Mouse (Mus musculus) CH12.LX (cell line): Measurements from ENCODE around the gene Gm4788. TPM values are rescaled to one million over a fixed set of nuclear protein-coding genes. Genes with fewer than 3 reads are reported as not detected.
"Not testable (repeated sequence)": the region's sequence is repeated elsewhere in the genome, so short reads cannot be mapped to it uniquely, and the experiment has no call there.

Experiments used
- DNase-seq: peaks from one replicate; pipeline ENCODE4 v3.0.0-alpha.2; 2013; ENCODE audit errors: extremely low read depth
- H3K27ac ChIP-seq: 2 replicates; pipeline ENCODE4 v1.5.1; 2012; ENCODE audit warnings: low read depth, mild to moderate bottlenecking, control low read depth, moderate library complexity; ENCODE audit not compliant: insufficient read depth
- H3K27me3 ChIP-seq: replicated peaks from 2 replicates; pipeline ENCODE3; 2012; ENCODE audit warnings: inconsistent platforms
- H3K36me3 ChIP-seq, 2 experiments: replicated peaks in 1 of 2; 2 replicates each; pipeline versions ENCODE3 to v1.6.1; 2012; ENCODE audit warnings: inconsistent platforms in 1 of 2, low read length in 1 of 2, mild to moderate bottlenecking in 1 of 2, mixed read lengths in 1 of 2, moderate library complexity in 1 of 2; ENCODE audit not compliant: control insufficient read depth in 1 of 2, insufficient read depth in 1 of 2
- H3K4me1 ChIP-seq, 2 experiments: 2 replicates each; pipeline ENCODE4 v1.6.1; 2012; ENCODE audit warnings: inconsistent platforms in 1 of 2, moderate library complexity in 1 of 2; ENCODE audit not compliant: insufficient read depth in 2 of 2, control insufficient read depth in 1 of 2
- H3K4me2 ChIP-seq: 2 replicates; pipeline ENCODE4 v1.6.1; 2012; ENCODE audit warnings: low read depth, mild to moderate bottlenecking, control low read depth; ENCODE audit not compliant: poor library complexity, insufficient read depth, severe bottlenecking
- H3K4me3 ChIP-seq, 3 experiments: fragments of 150-350 bp in 1 of 3; sonication (generic) in 1 of 3; replicated peaks in 1 of 3; 2 replicates each; pipeline versions ENCODE3 to v1.5.1; 2011 to 2012; ENCODE audit warnings: low read depth in 2 of 3, low read length in 2 of 3, mild to moderate bottlenecking in 2 of 3, moderate library complexity in 2 of 3, control low read depth in 1 of 3, improper control_type of control experiment in 1 of 3, inconsistent platforms in 1 of 3, mixed read lengths in 1 of 3; ENCODE audit not compliant: poor library complexity in 1 of 3
- H3K79me2 ChIP-seq: replicated peaks from 2 replicates; pipeline ENCODE4 v1.6.1; 2012; ENCODE audit warnings: mild to moderate bottlenecking, moderate library complexity; ENCODE audit not compliant: control insufficient read depth, poor library complexity, insufficient read depth, severe bottlenecking; ENCODE audit errors: extremely low read depth
- H3K9ac ChIP-seq: 2 replicates; pipeline ENCODE4 v1.6.1; 2012; ENCODE audit warnings: low read depth, mild to moderate bottlenecking, control low read depth, moderate library complexity; ENCODE audit not compliant: insufficient read depth
- H3K9me3 ChIP-seq: replicated peaks from 2 replicates; pipeline ENCODE3; 2012; ENCODE audit warnings: low read length, inconsistent platforms, mixed read lengths
- dilution Hi-C: fragments of 300-500 bp; cut with MboI; formaldehyde crosslinking; loops from 2 replicates; pipeline ENCODE4 v1.14.3; 2020; ENCODE audit warnings: low sequenced_read_pairs; ENCODE audit not compliant: extremely low pct_unique_long_range_greater_than_20kb, extremely low pct_ligation_motif_present
- in situ Hi-C: fragments of 300-500 bp; cut with MboI; formaldehyde crosslinking; loops from 3 replicates; pipeline ENCODE4 v1.14.3; 2019; ENCODE audit warnings: low sequenced_read_pairs, low pct_ligation_motif_present, low pct_unique_long_range_greater_than_20kb, mixed read lengths
- polyA plus RNA-seq: library from polyadenylated mRNA; unstranded; fragments of >175 nt; gene quantifications from 2 replicates; pipeline ENCODE4 v1.2.1, GENCODE M21; 2012; ENCODE audit warnings: low read depth; ENCODE audit not compliant: insufficient read length
- total RNA-seq, 2 experiments: library from RNA; depleted of rRNA; stranded (reverse); fragments of 300-350 nt in 1 of 2; fragments of >200 nt in 1 of 2; gene quantifications; 2 replicates each; pipeline ENCODE4 v1.2.3; 2012 to 2014

The Gm4788 gene
- total and polyA plus RNA-seq, 3 experiments = not detected

GRCm38 (mm10) chr1:139649921-139650320, 131.1 kb downstream of the Gm4788 start:
- in situ Hi-C loops, H3K4me1 ChIP-seq, DNase-seq, H3K79me2 ChIP-seq, H3K27ac ChIP-seq, H3K4me2 ChIP-seq, dilution Hi-C loops, H3K36me3 ChIP-seq, H3K9ac ChIP-seq, H3K4me3 ChIP-seq, H3K27me3 ChIP-seq, H3K9me3 ChIP-seq: not testable (repeated sequence)

Other genes with a start within 250 kb of the Gm4788 start
- not detected in 2 replicates for gene Cfhr1, start 221.0 kb downstream of the Gm4788 start, total RNA-seq (2012; rRNA removed)
- gene Cfhr1, start 221.0 kb downstream of the Gm4788 start, total RNA-seq (2014; rRNA removed) = not detected in 2 replicates
- gene Cfhr1, start 221.0 kb downstream of the Gm4788 start, polyA plus RNA-seq = not detected in 2 replicates
- not detected in 2 replicates for gene Cfhr2, start 77.5 kb upstream of the Gm4788 start, total RNA-seq (2012; rRNA removed)
- gene Cfhr2, start 77.5 kb upstream of the Gm4788 start, total RNA-seq (2014; rRNA removed) = not detected in 2 replicates
- not detected in 2 replicates for gene Cfhr2, start 77.5 kb upstream of the Gm4788 start, polyA plus RNA-seq